Mouse (Mus musculus) skeletal muscle tissue, adult 2 months (tissue): ENCODE data around the gene Ppp6r2.

Source experiments
- DNase-seq: peaks from one replicate; pipeline ENCODE4 v3.0.0-alpha.2; 2012; ENCODE audit warnings: low read depth, low spot score

The Ppp6r2 gene

DNA sequence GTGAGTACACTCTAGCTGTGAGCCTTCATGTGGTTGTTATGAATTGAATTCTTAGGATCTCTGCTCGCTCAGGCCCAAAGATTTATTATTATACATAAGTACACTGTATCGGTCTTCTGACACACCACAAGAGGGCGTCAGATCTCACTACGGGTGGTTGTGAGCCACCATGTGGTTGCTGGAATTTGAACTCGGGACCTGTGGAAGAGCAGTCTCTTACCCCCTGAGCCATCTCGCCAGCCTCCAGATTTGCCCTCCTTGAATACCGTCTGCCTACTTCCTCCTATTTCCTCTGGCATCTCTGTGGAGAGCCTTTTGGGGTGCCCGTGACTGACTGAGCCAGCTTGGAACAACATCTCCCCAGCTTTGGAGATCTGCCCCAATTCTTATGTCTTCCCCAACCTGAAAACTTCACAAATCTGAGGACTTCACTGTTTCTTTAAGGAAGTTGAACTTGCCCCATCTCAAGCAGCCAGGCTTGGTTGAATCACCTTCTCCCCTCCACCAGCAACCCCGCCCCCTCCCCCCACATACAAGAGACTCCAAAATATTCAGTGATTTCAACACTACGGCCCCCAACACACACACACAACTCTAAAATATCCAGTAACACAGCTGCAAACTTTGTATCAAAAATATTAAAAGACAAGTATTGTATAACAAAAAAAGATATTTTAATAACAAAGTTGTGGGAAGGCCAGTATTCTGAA lies 29.6 kb upstream of the Ppp6r2 start:
- DNase-seq: no peak

DNA sequence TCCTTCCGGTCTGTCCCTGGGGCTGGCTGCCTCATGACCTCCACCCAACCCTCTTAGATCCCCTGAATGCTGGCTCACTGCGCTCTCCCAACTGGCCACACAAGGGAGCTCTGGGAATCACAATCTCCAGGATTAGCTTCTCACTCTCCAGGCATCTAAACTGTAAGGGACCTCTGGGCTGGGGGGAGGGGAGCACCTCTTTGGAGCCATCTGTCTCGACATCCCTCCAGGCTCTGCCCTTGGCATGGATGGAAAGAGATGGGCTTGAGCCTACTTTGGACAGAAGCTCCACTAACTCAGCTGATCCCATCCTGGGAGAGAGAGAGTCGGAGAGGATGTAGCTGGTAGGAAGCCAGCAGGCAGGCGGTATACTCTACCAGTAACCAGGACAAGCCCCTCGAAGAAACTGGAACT lies 29.0 kb upstream of the Ppp6r2 start:
- no peak for DNase-seq

DNA sequence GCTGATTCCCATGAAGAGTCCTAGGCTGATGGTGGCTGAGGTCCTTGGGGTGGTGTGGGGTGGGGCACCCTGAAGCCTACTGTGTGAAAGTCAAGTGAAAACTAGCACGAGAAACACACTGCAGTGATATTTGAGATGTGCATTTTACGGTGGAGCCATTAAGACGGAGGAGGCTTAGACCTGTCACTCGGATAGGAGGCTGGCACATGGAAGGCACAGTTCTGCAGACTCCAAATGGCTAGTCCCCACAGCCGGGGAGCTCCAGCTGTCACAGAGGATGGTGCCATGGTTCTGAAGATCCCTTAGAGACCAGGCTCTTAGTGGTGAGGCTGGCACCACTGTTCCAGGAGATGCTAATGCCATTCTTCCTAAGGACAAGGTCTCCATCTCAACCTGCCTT lies 28.5 kb upstream of the Ppp6r2 start:
- no peak for DNase-seq

DNA sequence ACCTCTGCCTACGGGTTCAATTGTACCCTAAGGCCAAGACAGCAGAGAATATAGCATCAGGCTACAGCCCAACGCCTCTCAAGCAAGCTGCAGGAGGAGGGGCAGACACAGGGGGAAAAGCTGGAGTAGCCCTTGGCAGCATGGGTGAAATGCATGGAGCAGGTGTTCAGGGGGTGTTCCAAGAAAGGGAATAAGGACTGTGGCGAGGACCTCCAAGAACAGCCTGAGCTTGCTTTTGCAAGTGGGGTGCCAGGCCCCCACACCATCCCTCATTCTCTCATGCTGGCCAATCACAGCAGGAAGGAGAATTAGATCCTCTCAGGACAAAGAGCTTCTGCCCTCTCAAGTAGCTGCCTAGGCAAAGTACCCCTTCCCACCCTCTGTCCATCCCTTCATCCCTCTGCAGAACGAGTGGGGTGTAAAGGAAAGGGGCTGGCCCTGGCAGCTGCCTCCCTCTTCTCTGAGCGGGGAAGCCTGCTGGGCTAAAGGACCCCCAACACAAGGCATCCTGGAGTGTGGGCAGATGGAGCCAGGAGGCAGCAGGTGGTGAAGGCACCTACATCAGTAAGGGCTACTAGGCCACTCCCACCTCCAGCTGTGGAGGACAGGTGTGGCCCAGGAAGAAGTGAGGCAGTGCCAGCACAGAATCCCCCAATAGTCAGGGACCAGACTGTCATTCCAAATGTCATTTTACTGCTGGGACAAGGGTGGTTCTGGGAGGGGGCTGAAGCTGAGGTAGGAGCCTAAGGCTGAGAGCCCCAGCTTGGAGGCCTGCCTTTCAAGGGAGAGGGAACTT lies 27.0 kb upstream of the Ppp6r2 start:
- no peak for DNase-seq

DNA sequence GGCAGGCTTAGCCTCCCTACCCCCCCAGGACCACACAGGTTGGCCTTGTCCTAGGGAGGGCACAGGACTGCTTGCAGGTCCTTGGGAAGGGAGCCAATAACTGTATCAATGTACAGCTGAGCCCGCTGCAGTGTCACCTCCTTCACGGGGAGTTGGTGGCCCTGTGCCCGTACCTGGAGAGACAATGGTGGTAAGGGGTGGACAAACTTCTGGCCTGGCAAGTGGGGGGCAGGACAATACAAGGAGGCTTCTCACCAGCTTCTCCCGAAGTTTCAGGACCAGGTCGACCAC lies 26.5 kb upstream of the Ppp6r2 start:
- no peak for DNase-seq

DNA sequence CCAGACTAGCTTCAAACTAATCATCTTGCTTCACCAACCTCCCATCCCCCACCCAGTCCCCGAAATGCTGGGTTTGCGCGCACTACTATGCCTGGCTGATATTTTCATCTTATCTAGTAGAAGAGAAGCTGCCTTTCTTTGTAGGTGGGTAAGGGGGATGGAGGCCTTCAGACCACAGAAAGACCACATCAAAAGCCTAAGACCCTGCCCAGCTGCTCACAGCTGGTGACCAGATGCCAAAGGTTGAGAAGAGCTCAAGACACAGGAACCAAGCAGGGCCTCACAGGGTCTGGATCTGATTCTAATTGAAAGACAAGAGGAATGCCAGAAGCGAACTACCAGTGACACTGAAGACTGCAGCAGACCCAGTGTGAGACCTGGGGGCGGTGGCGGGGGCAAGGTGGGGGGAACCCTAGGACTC lies 16.1 kb upstream of the Ppp6r2 start:
- DNase-seq: no peak

DNA sequence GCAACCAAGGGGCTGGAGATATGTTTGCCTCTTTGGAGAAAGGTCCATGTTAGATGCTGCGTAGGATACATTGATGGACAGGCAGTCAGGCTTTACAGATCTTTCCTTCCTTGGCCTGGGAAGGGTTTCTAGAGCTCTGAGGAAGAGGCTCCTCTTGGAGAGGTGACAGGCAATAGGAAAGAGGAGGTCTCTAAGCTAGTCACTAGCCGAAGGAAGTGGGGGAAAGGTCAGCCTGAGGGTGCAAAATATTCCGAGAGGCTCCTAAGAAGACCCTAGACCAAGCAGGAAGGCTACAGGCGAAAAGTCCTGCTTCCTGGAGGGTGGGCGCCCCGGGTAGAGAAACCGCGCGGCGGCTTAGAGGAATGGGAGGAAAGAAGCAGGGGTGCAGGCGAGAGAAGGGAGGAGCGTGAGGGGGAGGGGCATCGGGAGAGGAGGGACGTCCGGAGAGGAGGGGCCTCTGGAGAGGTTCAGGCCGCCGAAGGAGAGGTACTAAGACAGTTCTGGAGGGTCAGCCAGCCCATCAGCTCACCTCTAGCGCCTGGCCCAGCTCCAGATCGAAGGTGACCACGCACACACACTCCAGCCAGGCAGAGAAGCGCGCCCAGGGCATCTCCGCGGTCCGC lies 15.6 kb upstream of the Ppp6r2 start:
- peak; percentile 85 for DNase-seq

DNA sequence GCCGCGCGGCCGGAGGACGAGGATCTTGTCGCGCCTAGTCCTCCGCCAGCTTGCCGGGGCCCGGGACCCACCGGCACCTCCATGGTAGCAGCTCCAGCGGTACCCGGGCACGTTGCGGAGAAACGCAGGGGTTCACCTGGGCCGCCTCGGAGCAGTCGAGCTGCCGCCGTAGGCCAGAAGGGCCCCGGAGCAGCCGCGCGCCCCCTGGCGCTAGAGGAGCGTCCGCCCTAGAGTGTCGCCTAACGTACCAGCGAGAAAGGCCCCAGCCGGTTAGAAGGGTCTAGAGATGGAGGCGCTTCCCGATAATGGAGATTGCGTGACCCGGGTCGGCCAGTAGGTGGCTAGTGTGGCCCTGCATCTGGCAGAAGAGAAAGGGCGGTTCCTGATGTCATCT lies 15.0 kb upstream of the Ppp6r2 start, which contains the start of gene Dennd6b:
Gene Dennd6b, minus strand, starts transcription at position 184 of the 394 bp plus-strand sequence.
- peak; percentile 95 for DNase-seq

DNA sequence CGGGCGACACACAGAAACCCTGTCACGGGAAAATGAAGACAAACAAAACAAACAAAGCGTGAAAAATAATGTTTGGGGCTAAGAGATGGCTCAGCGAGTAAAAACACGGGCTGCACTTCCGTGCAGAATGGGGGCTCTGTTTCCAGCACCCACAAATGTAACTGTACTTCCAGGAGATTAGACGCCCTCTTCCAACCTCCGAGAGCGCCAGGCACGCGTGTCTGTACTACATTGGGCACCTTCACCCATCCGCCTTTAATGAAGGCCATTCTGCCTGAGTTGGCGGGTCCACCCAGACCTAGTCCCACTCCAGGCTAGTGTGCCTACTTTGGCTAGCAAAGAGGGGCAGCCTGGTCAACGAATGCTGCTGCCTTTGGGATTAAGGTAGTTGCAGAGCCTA lies 14.3 kb upstream of the Ppp6r2 start:
- no peak for DNase-seq

DNA sequence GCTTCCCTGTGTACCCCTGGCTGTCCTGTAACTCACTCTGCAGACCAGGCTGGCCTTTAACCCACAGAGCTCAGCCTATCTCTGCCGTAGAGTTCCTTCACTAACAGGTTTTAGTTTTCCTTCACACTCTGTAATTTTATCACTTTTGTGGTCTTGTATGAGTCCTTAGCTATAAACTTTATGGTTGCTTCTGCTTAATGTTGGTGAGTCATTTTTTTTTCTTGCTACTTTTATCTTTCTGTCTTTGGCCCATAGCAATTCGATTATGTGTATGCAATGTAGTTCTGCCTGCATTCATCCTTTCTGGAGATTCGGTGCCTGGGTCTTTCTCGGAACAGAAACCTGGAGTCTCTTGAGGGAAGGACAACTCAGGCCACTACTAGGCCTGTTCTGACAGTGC lies 3.9 kb upstream of the Ppp6r2 start:
- DNase-seq: no peak

DNA sequence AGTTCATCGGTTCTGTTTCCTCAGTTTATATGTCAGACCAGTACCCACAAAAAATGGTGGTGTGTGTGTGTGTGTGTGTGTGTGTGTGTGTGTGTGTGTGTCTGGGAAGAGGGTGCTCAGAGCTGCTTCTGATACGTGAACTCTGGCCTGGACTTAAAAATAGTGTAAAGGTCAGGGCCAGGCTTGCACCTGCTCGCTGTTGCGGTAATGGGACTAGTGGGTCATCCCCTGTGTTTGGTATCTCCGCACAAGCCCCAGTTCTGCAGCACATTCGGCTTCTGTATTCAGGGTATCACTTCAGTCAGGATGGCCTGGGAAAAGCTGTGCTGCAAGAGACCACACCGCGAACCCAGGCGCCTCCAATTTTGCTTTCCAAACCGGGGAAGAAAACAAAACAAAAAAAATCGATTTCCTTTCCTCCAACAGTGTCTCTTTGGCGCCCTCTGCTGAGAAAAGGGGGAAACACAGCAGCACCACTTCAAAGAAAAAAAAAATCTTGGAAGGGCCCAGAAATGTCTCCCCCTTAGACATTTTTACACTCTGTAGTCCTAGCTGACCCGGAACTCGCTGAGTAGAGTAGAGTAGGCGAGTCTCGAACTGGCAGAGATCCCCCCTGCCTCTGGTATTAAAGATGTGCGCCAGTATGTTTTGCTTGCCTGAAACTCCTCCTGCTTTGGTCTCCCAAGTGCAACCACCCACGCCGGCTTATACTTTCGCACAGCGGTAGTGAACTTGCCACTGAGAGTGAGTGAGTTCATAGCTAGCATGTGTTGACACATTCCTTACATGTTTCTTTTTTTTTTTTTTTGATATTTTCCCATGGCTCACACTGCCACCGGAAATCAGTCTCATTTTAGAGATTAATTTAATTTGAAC lies 1.2 kb upstream of the Ppp6r2 start:
- DNase-seq: peak; percentile 78

DNA sequence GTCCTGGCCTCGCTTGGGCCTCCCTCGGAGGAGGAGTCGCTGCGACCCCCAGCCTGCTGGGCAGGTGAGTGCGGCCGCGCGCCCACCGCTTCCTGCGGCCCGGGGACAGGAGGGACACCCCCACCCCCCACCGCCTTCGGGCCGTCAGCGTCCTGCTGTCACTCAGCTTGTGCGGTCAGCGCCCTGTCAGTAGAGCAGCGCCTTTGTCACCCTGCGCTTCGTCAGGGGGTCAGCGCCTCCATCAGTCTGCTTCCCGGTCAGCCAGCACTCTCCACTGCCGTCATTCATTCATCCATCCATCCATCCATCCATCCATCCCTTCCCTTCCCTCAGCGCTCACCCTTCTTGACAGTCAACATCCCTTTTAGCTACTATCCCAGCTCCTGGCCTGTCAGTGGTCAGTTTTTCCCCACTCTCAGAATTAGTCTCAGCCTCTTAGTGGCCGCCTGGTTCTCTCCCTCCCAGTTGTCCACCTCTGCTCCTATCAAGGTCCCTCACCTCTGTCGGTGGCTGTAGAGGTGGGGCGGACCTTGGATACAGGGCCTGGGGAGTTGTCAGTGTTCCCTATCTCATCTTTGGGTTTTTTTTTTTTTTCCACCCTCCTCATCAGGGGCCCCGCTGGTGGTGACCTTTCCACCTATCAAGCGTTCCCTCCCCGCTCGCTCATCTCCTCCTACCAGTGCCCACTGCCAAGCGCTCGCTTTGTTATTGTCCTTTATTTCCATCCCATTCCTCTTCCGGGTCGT lies 536 bp downstream of the Ppp6r2 start:
- DNase-seq: peak; percentile 31

DNA sequence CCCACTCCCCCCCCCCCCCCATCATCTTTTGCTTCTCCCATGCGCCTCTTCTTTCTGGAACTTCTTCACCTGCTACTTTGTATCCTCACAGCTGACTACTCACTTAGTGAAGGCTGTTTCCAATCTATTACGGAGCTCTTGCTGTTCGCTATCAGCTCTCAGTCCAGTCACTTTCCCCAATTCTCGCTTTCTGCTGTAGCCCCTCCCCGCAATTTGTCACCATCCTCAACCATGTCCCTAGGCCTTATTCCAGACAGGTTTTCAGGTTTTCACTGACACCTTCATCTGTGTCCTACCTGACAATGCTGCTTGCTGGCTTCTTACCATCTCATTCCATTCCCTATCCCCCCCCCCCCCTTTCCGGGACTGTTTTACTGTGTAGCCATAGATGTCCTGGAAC lies 1.1 kb downstream of the Ppp6r2 start:
- no peak for DNase-seq

DNA sequence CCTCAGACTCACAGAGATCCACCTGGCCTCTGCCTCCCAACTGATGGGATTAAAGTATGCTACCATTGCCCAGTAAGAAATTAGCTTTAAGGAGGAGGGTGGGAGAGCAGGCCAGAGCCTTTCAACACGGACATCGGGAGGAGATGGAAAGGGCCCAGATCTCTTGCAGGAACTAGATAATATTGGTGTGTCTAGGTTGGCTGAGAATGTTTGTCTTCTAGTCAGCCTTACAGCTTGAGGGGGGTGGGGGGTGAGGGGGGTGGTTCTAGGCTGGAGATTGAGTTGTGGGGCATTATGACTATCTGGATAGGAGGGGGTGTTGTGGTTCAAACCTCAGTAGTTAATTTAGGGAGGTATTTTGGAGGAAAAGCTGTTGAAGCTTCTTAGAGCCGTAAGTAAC lies 2.2 kb downstream of the Ppp6r2 start:
- no peak for DNase-seq

DNA sequence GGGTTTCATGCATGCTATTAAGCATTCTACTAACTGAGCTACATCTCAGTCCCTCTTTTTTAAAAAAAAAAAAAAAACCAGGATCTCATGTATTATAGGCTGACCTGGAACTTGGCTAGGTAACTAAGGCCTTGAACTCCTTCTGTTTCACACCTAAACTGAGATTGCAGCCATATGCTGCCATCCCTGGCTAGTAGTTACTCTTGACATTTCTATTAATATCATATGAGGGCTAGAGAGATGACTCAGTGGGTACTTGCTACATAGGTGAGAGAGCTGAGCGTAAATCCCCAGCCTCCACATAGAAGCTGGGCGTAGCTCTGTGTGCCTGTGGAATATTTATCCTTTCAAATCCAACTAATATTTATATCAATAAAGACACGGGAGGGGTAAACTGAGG lies 3.6 kb downstream of the Ppp6r2 start:
- peak; percentile 33 for DNase-seq

DNA sequence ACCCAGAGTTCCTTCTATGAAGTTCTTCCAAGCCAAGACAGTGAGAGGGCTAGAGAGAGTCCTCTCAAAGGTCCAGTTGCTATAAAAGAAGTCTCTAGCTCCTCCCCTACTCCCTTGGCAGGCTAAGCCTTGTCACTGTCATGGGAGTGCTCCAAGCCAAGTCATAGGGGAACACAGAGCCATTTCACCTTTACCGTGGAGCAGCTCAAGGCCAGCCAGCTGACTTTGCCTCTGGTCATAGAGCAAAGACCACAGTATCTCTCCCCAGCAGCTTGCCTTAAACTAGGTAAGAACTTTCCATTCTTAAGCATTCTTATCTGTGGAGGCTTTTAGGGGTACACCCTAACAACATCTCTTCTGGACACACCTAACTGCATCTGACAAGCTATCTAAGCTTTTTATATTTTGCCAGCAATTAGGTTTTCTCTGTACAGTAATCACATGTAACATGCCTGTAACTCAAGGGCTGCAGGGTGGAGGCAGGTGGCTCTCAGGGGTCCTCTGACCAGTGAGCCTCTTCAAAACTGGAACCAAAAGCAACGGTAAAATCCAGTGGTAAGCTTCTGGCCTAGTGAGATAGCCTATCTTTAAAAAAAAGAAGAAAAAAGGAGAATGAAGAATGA lies 4.4 kb downstream of the Ppp6r2 start:
- DNase-seq: peak; percentile 91

DNA sequence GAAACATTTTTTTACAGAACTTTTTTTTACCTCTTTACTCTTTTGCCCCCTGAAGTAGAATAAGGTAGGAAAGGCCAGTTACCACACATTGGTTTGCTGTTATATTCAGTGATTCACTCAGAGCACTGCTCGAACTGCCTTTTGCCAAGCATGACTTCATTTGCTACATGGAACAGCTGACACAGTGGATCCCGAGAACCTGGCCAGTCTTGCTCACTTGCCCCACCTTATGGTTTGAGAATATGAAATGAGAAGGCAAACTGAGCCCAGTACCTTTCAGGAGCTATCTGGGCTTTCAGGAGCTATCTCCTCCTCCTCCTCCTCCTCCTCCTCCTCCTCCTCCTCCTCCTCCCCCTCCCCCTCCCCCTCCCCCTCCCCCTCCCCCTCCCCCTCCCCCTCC lies 22.2 kb downstream of the Ppp6r2 start:
- peak; percentile 73 for DNase-seq

DNA sequence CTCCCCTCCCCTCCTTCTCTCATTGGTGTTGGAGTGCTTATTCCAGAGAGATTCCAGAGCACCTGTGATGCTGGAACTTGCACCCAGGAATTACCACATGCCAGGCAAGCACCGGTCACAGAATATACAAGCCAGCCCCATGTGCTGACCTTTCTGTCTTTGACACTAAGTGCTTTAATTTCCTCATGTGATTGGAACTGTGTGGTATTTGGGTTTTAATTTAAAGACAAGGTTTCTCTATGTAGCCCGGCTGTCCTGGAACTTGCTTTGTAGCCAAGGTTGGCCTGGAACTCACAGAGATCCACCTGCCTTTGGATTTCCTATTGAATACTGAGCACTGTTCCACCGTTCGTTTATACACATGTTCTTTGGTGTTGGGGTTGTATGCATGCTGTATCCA lies 22.7 kb downstream of the Ppp6r2 start:
- no peak for DNase-seq

DNA sequence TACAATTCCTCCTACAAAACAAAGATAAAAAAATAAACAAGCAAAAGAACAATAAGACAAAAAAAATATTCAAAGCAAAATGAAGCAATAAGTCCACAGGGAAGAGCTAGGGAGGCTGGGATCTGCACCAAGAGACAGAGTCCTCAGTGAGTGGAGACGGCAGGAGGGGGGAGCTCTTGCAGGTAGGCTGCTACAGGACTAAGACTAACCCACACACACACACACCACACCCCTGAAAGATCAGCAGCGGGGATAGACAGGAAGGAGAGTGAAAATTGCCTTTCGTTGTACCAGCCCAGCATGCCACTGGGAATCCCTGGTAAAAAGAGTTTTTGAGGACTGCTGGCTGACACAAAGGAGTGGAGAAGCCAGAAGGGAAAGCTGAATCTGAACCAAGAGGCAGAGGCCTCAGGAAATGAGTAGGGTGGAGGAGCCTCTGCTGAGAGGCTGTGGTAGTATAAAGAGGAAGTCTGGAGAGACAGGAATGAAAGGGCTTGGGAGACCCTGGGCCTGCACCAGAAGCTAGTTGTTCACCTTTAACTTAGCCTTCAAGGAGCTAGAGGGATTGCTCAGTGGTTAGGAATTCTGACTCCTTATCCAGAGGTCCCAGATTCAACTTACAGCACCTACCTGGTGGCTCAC lies 28.5 kb downstream of the Ppp6r2 start:
- DNase-seq: no peak

DNA sequence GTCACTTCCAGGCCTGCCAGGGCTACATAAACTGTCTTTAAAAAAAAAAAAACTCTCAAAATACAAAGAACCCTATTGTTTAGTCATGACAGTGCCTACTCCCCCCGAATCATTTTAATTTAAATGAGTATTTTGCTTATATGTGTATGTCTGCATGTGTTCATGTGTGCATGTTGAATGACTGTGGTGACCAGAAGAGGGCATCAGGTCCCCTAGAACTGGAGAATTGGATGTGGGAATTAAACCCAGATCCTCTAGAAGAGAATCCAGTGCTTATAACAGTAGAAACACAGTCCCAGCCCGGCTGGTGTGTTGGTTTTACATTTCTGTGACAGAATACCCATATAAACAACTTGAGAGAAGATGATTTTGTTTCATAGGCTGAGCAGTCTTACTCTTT lies 29.7 kb downstream of the Ppp6r2 start:
- DNase-seq: no peak
